ENCODE assay signal across 7 mouse cellular contexts in the genomic region with DNA sequence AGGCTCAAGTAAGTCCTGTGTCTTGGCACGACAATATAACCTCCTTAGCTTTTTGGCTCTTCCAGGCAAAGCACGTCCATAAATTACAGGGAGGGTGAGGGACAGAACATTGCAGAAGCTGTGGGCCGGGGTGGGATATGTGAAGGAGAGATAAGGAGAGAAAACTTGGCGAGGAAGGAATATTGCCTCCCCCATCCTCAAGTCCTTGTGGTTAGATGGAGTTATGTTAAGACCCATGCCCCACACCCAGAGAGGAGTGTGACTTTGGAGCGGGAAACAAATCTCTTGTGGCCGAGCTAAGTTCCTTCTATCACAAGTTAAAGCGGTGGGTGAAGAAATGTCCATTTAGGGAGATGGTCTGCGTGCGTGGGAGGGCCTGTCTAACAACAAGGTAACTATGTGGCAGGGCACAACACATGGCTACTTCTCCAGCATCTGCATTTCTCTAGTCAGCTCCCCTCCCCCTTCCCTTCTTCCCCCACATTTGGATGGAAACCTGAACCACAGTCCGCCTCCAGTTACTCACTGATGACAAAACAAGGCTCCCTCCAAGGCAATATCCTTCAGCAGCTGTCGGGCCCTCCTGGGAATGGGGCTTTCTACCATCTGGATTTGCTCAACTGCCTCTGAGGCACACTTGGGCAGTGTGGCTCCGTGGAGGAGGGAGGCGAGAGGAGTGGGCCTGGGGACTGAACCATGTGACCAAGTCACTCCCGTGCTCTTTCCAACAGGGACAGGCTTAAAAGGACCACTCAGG. TPM values are rescaled to one million over a fixed set of nuclear protein-coding genes. Genes with fewer than 3 reads are reported as not detected.
A peak's percentile ranks its signal among the peaks of the same experiment; 100 is the strongest.
DNase-seq lines count a peak whose midpoint lies in the region; ATAC-seq lines count a peak whose summit lies in the region.

No protein-coding gene starts in this region.

- no peak overlapping the region for H3K4me3 ChIP-seq in heart, embryonic 14.5 days (ENCODE audit: control insufficient read depth in 1 of 2, insufficient read depth in 1 of 2, low read depth in 1 of 2, low read length in 2 of 2)

- H3K4me1 ChIP-seq in heart, embryonic 14.5 days (ENCODE audit: control insufficient read depth in 2 of 2, insufficient read depth in 2 of 2, low read length in 2 of 2) = peaks cover 7 to 10% of the 10 kb centered on the region in 2 experiments; a peak in 3 of 4 replicates

- WGBS in heart, embryonic 14.5 days = 30% methylated on average over 14 of the region's 14 CpGs

- DNase-seq in NIH3T3 (ENCODE audit: low read depth) = peak; percentile 97
- peak; percentile 88 for DNase-seq in embryo, embryonic 11 days
- peak; percentile 78 for DNase-seq in lung, postnatal 10 days
- no peak for DNase-seq in layer of hippocampus, adult 18-20 months (ENCODE audit: low spot score in 2 of 2)
- no peak for DNase-seq in adrenal gland, postnatal 36 days

- H3K36me3 ChIP-seq in heart, embryonic 14.5 days (ENCODE audit: control insufficient read depth, insufficient read depth, low read length) = no peaks in the 10 kb centered on the region

- peak; percentile 64 for ATAC-seq in heart, embryonic 14.5 days (ENCODE audit: insufficient number of reproducible peaks, insufficient read depth, low FRiP score, low read depth)
- ATAC-seq in monocyte, adult 5-6 weeks (replicated peaks; ENCODE audit: insufficient number of reproducible peaks, low FRiP score, low TSS enrichment, poor library complexity, severe bottlenecking) = no peak

- H3K9me3 ChIP-seq in heart, embryonic 14.5 days (ENCODE audit: control insufficient read depth, low read length) = peaks cover 4% of the 10 kb centered on the region; the same call in 1 of the 2 replicates

- H3K4me2 ChIP-seq in heart, embryonic 14.5 days (ENCODE audit: low read length) = no peak overlapping the region

- H3K27ac ChIP-seq in heart, embryonic 14.5 days (replicated peaks in 1 of 2; ENCODE audit: control insufficient read depth in 1 of 2, insufficient read depth in 1 of 2, low read depth in 2 of 2, low read length in 2 of 2) = no peak overlapping the region

- no peak overlapping the region for H3K9ac ChIP-seq in heart, embryonic 14.5 days (ENCODE audit: low read length)

- H3K27me3 ChIP-seq in heart, embryonic 14.5 days (ENCODE audit: control insufficient read depth, insufficient read depth, low read length) = no peaks in the 10 kb centered on the region

RNA-seq across cellular contexts. Expression of a gene that starts 56.7 kb away (rescaled TPM):
- 0.80 and 1.5 TPM in 2 replicates for polyA plus RNA-seq in heart, embryonic 14.5 days (2014; fragmentation: Nextera tagmentation; extraction: Ambion mirVana)
- total RNA-seq in monocyte, adult 5-6 weeks (2017) = not detected in 3 replicates
- total RNA-seq in layer of hippocampus, adult 18-20 months (2021) = under 1 TPM in 1 of 2 experiments, not detected in 1; 0.13 TPM
- 10 to 100 TPM; 18.4 to 26.2 TPM for total RNA-seq in adrenal gland, postnatal 36 days (2021)

Comparison
In these comparisons a context has a peak if more than half of its experiments do, and no peak if none do; other contexts are left out.
1. DNase-seq: peak in NIH3T3 (single experiment), embryo, embryonic 11 days (single experiment) and lung, postnatal 10 days (single experiment); none in layer of hippocampus, adult 18-20 months (0 of 2) and adrenal gland, postnatal 36 days (0 of 2).
2. RNA of a gene that starts 56.7 kb away (total RNA-seq): 18.4 to 26.2 TPM in adrenal gland, postnatal 36 days; 0.13 TPM in layer of hippocampus, adult 18-20 months and not detected in monocyte, adult 5-6 weeks; every median in the first group is over 10 times any median in the second.